Mouse (Mus musculus) kidney, adult 9 months (tissue): ENCODE results near the gene Gm42742.

Experiments
- DNase-seq: peaks from one replicate; pipeline ENCODE4 v3.0.0; 2022

The Gm42742 gene

DNA sequence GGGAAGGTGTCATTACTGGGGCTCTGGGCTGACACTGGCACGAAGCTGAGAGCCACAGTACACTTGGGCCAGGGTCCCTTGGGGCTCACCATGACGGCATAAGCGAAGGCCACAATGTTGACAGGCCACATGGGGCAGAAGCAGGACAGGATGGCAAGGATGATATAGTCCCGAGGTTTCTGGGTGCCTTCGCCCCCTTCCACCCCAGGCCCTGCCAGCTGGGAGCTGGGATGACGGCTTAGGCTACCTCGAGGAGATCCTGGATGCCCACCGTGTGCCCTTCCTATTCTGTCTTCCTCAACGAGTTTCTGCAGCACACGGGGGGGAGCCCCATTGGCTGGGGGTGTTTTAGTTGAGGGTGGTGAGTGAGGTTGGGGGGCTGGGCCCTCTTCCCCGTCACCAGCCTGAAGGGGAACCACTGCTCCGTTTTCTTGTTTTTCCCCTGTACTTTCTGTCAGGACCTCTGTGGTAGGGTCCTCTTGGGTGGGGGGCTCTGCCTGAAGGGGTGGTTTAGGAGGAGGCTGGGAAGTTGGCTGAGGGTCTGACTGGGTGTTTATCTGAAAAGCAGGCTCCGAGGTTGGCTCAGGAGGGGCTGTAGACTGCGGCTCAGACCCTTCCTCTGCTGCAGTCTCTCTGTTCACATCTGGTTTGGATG, 1.5 kb downstream of the Gm42742 start:
- DNase-seq: no peak

DNA sequence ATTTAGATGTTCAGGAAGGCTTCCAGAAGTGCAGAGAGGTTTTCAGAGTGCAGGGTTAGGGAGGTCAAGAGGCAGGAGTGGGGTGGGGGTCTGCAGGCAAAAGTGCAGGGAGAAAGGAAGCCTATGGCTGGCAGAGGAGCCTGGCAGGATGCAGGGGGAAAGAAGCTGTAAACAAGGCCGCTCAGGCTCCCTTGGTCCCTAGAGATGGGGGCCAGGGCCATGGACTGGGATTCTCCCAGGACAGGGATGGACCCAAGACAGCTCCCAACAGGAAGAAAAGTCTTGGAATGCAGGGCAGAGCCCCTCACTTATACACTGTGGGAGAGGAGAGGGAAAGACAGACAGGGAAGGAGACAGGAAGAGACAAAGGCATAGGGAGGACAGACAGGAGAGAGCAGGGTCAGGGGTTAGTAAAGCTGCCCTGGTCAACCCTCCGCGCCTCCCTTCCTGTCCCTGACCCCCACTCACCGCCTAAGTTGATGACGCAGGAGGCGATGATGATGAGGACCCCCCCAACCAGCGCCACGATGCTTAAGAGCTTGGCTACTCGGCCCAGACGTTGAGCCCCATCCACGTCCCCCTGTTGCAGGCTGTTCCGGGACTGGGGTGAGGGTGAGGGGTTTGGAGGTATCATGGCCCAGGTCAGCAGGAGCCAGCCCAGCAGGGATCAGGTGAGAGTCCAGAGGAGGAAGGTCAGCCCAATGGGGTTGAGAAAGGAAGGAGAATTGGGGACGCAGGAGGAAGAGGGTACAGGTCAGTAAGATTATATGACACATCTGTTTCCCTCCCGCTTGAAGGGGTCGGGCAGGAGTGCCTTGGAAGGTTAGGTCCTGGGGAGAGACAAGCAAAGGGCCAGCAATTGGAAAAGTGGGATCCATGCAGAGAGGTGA, 2.2 kb downstream of the Gm42742 start:
- DNase-seq: no peak

DNA sequence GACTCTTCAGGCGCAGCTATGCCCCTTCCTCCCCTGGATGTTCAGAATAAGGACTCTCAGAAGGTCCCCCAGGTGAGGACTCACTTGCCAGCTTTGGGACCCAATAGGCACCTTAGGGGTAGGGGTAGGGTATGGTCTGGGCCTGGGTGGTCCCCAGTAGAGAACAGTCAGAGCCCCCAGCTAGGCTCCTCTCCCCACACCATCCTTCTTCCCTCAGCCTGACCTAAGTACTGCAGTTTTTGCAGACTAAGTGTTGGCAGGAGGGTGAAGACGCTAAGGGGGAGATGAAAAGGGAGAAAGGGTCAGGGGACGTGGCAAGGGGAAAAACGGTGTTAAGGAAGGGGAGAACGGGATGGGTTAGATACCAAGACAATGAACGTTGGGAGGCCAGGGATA, 2.9 kb downstream of the Gm42742 start:
- no peak for DNase-seq

DNA sequence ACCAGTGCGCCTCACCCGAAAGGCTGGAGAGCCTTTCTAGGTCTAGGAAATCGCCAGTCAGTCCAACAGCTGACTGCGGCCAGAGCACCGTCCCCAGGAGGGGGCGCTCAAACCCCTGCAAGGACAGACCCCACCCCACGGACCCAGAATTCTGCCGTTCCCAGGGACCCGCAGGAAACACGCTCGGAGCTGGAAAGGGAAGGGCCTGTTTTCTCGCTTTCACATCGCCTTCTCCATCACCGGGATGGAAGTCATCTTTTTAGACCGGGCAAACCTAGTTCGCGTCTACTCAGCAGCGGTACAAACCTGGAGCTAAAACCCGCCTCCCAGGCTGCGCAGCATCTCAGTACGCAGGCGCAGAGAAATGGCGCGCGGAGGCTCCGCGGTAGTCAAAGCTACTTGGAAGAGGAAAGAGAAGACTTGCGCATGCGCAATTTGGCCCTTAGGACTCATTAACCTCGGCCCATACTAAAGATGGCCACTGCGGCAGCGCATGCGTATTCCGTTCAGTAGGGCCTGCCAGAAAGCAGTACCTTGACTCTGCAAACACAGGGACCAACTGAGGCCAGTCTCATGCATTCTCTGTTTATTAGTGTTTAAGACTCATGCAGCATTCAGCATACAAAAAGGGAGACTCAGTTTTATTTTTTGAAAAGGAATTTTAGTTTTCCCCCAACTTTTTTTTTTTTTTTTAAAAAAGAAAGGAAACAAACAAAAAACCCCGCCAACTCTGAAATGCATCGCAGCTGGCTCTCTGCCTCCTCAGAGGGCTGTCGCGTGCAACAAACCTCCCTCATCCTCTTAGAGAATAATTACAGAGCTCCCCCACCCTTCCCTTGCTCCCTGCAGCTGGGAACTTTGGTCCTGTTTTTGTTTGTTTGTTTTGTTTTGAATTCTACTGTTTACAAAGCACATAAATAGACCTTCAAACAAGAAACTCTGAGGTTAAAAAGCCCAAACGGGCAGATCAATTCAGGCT, 3.6 kb downstream of the Gm42742 start, which contains the start of gene Pagr1a:
TSS of gene Pagr1a (minus strand) at position 382 of the 979 bp plus-strand sequence.
- peak; percentile 99 for DNase-seq

DNA sequence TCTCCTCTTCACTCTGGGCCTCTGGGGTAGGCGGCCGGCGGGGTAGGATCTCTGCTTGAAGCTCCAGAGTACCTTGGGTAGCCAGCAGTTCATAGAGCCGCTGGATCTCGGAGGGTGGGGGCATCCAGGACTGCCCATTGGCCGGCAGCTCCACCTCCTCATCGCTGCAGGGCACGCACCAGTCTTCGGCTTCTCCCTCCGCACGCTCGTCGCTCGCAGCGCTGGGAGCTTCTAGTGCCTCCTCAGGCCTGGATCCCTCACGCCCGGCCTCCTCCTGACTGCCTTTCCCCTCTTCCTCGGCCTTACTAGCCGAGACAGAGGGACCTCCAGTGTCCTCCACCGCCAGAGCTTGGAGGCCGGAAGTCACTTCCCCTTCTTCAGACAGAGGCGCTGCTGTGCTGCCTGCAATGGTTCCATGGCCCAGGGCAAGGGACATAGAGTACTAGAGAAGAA, 4.4 kb downstream of the Gm42742 start:
- peak; percentile 77 for DNase-seq

DNA sequence TGATC, 4.6 kb downstream of the Gm42742 start, which contains the start of gene Pagr1b:
TSS of gene Pagr1b (minus strand) at position 4 of the 5 bp plus-strand sequence.
- no peak for DNase-seq

DNA sequence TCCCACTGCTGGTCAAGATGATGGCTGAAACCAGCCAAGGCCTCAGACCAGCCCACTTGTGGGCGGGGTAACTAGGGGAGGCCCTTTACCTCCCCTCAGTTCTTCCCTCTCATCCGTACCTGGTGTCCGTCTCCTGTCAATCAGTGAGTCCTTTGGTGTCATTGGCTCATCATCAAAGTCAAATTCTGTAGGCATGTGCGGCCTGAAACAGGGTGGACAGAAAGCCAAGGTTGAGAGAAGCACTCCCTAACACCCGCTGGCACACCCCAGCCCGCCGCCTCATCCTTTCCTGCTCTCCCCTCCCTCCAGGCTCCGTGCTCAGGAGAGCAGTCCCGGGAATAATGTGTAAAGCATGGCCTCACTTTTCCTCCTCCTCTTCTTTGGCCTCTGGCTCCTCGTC, 4.8 kb downstream of the Gm42742 start:
- peak; percentile 84 for DNase-seq

DNA sequence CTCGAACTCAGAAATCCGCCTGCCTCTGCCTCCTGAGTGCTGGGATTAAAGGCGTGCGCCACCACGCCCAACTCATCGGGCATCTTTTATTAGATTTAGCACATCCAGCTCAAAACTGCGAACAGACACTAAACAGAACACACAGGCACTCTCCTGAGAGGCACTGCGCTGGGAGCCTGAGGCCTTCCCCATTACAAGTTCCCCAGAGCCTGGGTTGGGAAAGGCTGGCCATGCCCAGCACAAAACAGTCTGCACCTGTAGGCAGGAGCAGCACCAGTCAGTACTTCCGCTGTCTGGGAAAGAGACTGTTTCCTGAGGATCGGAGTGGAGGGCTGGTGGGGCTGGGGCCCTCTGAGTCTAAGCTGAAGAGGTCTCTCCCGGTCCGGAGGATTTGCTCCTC, 5.9 kb downstream of the Gm42742 start:
- no peak for DNase-seq

DNA sequence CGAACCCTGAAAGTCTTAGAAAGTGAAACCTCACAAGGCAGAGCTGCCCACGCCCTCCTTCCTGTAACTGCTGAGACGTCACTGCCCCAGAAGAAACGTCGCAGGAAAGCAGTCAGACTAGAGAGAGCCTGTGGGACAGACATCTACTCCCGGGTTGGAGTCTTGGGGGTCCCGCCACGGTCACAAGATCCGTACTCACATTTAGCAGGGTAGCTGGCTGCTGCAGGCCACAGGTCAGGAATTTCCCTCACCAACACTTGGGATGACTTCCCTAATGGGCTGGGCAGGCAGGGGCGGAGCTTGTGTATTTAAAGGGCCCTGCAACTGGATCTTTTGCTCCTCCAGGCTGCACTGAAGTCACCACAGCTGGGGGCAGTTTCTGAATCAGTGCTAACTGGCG, 6.6 kb downstream of the Gm42742 start, which contains the start of gene Mvp:
TSS of gene Mvp (minus strand) at position 302 of the 400 bp plus-strand sequence.
- DNase-seq: peak; percentile 89

DNA sequence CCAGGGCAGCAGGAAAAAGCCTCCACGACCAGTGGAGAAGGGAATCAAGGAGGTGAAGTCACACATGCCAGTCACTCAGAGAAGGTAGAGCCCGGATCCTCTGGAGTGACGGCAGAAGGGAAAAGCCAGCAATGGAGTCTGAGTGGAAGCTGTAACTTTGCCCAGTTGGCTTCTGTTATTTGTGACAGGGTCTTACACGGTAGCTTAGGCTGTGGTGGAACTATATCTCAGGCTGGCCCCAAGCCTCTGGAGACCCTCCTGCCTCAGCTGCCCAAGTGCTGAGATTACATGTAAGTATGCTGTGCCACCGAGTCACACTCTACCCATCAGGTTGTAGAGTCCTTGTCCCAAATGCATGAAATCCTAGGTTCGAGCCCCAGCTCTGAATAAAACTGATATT, 7.5 kb downstream of the Gm42742 start:
- no peak for DNase-seq

DNA sequence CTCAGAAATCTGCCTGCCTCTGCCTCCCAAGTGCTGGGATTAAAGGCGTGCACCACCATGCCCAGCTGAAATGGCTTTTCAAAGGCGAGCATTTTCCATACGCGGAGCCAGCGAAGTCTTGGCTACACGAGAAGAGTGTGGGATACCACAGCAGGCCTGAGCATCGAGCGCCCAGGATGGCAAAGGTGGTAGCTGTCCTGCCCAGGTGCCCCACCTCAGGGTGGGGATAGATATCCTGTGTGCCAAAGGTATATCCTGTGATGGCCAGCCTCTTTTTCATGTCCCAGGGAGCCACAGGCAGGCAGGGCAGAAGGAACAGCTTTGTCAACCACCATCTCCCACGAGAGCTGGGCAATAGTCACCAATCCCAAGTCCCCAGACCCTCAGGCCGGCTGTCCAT, 8.1 kb downstream of the Gm42742 start:
- DNase-seq: no peak

DNA sequence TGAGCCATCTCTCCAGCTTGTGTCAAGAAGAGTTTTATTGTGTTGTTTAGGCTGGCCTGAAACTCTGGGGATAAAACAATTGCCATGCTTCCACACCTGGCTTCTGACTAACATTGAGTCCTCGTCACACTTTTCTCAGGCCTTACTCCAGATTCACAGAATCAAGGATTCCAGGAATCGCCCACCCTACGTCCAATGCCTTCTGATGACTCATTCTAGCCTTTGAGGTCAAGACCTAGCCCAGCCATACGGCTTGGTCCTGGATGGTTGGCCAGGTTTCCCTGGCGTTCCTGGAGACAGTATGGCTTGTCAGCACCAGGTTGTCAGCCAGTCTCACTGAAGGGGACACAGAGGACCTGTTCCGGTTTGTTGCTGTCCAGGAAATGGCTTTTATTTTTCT, 8.5 kb downstream of the Gm42742 start:
- no peak for DNase-seq

DNA sequence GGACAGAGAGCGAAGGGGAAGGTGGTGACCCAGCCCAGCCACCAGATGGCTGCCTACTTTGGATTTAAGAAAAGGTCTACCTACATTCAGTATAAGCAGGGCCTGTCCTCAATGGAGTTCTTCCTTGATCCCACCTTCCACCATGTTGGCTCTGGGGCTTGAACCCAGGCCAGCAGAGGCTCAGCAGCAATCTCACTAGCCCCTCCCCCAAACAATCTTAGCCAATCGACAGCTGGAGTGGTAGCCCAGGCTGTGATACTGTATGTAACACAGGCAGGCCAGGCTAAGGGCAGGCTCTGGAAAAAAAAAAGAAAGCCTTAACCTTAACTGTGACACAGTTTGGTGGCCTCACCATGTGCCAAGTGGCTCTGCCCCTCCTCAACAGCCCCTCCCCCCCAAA, 9.2 kb downstream of the Gm42742 start:
- DNase-seq: no peak

DNA sequence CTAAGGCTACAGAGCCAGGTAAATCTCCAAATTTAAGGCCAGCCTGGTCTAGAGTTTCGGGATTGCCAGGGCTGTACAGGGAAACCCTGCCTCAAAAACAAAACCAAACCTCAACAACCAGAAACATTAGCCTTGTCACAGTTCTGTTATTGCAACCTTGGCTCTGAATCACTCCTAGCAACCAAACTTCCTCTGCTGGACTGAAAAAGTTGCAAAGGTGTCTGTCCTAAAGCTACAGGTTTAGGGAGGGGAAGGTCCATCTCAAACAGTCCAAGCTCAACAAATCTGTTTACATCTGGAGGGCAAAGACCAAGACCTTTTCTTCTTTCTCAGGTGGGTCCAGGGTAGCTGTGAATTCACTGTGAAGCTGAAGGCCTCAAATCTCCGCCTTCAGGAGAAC, 9.8 kb downstream of the Gm42742 start:
- DNase-seq: no peak

DNA sequence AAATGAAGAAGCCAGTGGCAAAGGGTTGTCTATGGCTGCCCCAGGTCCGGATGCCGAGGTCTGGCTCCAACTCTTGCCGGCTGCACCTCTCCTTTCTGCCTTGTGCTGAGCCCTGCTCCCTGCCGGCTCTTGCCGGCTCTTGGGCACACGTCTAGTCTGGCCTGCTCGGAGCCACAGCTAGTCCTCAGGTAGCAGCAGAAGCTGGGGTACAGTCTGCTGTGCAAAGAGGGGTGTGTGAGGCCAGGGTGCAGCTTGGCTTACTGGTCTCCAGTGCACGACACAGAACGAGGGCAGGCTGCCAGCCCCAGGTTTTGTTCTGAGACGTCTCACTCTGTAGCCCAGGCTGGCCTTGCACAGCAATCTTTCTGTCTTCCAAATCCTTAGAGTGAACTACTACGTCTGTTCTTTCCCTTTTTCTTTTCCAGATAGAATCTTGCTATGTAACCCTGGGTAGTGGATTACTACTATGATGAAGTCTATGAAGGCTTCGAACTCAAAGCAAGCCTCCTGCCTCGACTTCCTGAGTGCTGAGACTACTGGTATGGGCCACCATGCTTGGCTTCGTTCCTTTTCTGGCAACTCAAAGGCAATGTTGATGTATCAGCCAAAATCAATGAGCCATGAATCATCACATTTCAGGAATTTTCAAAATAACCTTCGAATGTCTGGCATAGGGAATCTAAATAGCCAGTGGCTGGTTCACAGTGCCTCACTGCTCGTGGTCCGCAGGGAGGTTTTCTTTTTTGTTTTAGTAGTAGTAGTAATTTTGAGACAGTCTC, 11.4 kb downstream of the Gm42742 start:
- no peak for DNase-seq

DNA sequence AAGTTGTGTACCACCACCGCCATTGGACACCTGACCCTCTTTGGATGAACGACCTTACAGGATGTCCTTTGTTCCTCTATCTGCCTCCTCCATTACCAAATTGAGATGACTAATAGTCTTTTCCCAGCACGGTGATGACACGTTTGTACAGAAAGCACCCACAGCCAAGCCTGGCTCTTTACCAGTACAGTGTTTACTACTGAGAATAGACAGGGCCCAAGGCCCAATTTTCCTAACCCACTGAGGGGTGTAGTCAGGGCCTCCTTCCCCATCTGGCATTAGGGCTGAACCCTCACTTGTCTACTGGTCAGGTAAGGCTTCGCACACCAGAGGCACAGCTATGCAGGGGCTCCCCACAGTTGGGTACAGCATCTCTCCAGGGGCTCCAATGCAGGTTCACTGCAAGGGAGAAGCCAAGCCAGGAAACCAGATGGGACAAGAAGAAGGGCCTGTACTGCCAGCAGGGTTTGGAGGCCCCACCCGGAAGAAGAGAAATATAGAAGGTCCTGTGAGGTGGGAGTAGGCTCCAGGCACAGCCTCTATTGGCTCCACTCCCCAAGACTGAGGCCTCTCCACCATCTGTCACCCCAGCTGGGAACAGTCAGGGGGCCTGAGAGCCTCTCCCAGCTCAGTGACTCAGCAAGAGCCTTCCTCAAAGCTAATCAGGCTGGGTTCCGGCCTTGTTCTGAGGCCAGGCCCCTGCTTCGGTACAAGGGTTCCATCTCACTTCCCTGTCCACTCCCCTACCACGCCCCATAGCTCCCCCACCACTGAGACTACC, 12.5 kb downstream of the Gm42742 start:
- DNase-seq: peak; percentile 60

DNA sequence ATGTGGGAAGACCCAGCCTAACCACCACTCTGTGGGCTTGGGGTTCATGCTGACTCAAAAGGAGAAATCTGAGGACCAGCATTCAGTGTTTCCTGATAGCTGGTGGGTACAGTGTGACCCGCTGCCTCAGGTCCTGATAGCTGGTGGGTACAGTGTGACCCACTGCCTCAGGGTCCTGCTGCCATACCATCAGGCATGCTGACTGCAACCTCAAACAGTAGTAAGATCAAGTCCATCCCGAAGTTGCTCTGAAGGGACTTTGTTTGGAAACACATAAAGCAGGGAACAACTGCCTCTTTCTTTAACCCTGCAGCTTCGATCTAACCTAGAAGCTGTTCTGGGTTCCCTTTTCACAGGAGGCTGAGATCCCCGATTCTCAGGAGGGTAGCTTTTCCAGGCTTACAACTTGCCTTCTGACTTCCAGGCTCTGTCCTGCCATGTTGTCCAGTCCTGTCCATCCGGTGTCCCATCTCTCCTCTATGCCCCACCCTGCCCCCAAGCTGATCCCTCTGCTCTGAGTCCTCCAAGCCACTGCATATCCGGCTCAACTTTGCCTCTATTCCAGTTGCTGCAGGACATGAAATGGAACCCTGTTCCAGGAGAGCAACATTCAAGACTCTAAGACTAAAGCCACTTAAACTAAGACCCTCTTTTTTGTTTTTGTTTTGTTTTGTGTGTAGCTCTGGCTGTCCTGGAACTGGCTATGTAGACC, 13.4 kb downstream of the Gm42742 start:
- no peak for DNase-seq

DNA sequence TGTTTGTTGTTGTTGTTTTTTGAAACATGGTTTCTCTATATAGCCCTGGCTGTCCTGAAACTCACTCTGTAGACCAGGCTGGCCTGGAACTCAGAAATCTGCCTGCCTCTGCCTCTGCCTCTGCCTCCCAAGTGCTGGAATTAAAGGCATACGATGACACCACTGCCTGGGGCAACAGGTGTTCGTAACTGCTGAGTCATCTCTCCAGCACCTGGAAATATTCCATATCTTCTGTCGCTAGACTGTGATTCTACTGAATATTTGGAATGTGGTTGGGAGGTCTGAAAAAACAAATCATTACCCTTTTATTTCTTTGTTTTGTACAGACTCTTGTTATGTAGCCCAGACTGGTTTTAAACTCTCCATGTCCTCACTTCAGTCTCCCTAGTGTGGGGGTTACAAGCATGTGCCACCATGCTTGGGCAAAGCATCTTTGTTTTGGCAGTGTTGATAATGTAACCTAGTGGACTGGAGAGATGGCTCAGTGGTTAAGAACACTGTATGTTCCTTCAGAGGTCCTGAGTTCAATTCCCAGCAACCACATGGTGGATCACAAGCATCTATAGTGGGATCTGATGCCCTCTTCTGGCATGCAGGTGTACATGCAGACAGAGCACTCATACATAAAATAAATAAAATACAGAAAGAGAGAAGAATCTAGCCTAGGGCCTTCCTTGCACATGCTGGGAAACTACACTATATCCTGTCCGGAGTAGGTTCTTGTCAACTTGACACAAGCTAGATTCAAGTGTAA, 16.6 kb downstream of the Gm42742 start:
- no peak for DNase-seq

DNA sequence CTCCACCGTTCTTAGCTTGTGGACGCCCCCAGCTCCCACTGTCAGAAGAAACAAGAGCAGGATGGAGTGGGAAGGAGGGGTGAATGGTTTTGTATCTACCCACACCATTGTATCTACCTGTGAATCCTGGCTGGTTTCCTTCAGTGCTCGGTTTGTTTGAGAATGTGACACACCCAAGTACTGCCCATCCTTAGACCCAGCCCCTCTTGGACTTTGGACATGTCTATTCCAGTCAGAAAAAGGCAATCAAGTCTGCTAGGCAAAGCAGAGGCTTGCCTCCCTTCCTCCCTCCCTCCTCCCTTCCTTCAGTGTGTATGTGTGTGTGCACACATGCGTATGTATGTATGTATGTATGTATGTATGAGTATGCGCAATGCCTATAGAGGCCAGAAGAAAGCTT, 17.3 kb downstream of the Gm42742 start:
- no peak for DNase-seq

DNA sequence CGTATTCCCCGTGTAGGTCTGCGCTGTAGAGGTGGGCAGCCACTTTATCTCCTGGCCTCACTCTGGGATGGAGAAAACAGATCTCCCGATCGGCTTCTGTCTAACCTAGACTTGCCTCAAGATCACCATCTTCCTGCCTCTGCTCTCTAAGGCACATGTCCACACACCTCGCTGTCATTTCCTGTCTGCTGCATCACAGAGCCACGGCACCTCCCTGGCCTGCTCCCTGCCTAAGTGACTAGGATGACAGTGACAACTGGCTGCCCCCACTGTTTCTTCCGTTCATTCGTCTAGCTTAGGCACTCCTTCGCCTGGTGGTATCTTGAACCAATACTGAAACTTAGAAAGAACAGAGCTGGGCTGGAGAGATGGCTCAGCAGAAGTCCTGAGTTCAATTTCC, 21.3 kb downstream of the Gm42742 start:
- DNase-seq: no peak

DNA sequence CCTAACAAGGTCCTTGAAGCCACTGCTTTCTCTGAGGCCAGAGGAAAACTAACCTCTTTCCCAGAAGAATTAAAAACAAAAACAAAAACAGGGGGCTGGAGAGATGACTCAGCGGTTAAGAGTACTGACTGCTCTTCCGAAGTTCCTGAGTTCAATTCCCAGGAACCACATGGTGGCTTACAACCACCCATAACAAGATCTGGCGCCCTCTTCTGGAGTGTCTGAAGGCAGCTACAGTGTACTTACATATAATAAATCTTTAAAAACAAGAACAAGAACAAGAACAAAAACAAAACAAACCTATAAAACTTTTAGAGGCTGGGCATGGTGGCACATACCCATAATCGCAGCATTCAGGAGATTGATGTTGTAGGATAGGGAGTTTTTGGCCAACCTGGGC, 24.4 kb downstream of the Gm42742 start:
- DNase-seq: no peak
